Mouse (Mus musculus) CD4-positive helper T cell, adult 2 months (primary cell): ENCODE measurements at regions not wholly inside any gene's neighbourhood (a gene's known extent, or its start where the extent isn't known, plus 50 kb on each side); places are given as distances from the start of the nearest gene placed in this dataset.

Experiments
- DNase-seq: peaks from one replicate; pipeline ENCODE4 v3.0.0-alpha.2; 2012; ENCODE audit warnings: low read depth, missing footprints, low spot score

DNA sequence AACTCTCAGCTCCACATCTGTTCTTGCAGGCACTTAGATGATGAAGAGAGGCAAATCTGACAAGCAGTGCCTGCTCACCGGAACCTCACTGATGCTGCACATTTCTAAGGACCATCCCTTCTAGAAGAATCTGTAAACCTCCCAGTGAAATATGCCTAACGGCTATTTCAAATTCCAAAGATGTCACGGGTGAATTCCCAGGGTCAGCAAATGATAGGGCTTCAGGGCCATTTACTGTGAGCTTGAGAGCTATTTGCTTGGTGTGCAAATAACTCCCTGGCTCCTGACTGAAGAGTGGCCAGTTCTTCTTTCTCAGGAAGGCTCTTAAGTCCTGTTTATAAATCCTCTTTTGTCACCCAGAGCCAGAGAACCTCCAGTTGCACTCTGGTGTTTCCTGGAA, 135.3 kb downstream of the Tmx1 start:
- DNase-seq: no peak

DNA sequence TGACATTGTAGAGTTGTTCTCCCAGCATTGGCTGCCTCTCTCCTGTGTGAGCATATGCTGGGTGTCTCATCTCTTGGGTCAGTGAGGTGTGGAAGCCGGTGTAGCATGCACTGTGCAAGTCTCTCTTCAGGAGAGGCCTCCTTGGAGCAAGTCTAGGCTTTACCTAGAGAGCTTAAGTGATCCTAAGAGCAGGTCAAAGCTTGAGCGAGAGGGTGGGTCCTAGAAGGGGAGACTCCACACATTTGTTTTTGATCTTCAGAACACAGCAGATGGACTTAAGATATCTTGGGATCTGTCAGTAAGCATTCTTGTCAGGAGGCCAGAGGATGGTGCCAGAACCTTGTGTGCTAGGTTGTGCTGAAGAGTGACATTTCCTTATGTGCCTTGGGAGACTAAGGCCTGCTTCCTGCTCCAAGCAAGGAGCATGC, 136.4 kb downstream of the Tmx1 start:
- no peak for DNase-seq

DNA sequence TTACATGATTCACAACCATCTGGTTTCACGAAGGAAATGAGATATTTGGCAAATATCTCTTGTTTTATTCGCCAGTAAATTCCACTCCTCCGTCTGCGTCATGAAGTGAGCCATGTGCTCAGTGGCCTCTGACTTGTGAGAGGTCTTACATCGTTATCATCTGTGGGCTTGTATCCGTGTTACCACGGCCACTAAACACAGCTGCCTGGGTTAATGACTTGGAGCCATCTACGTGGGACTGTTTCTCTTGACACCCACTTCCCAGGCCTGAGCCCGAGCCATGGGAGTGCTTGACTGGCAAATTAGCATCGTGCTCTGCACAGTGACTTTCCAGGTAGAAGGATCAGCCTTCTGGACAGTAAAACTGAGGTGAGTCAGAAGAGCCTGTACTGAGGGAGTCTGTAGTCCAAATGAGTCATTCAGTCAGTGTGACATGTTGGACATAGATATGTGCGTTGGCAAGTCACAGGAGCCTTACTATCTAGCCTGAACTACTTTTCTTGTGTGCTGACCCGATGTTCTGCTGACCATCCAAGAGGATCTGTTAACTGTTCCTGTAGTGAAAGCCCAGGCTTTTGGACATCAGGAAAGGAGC, 137.7 kb downstream of the Tmx1 start:
- no peak for DNase-seq

DNA sequence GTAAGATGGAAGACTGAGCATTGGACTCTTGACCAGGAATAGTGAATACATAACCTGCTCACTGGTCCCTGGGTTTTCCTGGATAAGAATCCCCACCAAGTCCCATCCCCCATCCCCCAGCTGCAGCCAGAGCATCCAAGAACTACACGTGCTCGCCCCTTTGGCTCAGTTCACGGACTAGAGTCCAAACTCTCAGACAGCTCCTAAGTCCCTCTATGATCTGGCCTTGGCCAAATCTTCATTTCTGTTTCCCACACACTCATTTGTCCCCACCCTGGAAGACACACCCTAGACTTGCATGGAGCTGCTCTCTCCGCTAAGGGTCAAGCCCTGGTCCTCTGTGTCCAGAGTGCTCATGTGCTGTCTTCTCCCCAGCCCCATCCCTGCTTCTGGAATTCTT, 139.9 kb downstream of the Tmx1 start:
- DNase-seq: no peak

DNA sequence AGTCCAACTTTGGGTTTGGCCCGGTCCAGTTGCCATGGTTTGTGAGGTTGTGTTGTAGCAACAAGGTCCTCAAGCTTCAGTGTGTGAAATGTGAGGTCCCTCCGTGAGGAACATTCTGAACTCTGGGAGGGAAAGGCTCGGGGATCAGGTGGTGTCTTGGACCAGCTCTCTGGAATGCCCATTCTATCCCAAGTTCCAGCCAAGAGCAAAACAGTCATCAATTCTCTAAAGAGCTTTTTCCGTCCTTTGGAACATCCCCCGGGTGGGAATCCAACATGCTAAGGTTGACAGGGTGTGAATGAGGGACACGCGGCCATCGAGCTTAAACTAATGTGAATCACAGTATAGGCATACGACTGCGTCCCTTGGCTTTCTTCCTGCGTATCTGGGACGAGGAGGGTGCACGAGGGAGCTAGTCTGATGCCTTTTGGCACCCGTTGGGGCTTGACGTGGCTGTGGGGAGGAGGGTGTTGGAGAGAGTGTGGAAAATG, 145.4 kb downstream of the Tmx1 start:
- DNase-seq: no peak

DNA sequence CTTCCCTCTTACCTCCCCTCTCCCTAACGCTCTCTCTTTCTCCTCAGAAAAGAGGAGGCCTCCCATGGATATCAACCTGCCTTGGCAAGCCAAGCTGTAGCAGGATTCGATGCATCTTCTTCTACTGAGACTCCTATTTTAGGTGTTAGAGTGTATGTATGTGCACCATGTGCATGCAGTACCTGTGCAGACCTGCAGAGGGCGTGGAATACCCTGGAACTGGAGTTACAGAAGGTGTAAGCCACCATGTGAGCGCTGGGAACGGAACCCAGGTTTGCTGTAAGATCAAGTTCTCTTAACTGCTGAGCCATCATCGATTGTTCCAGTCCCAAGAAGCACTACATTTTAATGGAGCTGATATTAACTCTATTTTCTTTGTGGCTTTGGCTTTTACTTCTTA, 146.8 kb downstream of the Tmx1 start:
- no peak for DNase-seq

DNA sequence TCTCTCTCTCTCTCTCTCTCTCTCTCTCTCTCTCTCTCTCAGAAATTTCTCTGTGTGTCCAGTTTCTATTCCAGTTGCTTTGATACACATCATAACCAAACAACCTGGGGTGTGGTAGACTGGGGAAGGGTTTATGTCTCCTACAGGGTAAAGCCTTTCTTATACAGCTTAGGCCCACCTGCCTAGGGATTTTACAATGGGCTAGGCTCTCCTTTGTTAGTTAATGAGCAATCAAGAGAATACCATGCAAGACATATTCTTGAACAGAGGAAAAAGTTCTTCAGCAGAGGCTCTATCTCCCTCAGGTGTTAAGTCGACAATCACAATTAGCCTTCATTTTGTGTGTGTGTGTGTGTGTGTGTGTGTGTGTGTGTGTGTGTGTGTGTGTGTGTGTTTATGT, 151.0 kb downstream of the Tmx1 start:
- DNase-seq: no peak

DNA sequence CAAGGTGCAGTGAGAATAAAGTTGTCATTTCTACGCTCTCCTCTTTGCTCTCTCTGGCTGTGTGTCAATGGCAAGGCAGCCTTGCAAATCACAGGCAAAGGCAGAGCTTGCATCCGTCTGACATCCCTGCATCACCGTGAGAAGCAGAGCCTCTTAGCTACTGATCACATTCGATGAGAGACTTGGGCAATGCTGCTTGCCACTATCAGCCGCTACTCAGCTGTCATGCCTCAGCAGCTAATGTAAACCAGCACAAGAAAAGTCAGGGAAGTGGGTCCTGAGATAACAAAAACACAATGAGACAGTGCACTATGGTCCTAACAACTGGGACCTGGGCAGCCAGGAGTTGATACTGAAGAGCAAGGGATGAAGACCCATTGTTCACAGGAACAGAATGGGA, 155.8 kb downstream of the Tmx1 start:
- DNase-seq: no peak

DNA sequence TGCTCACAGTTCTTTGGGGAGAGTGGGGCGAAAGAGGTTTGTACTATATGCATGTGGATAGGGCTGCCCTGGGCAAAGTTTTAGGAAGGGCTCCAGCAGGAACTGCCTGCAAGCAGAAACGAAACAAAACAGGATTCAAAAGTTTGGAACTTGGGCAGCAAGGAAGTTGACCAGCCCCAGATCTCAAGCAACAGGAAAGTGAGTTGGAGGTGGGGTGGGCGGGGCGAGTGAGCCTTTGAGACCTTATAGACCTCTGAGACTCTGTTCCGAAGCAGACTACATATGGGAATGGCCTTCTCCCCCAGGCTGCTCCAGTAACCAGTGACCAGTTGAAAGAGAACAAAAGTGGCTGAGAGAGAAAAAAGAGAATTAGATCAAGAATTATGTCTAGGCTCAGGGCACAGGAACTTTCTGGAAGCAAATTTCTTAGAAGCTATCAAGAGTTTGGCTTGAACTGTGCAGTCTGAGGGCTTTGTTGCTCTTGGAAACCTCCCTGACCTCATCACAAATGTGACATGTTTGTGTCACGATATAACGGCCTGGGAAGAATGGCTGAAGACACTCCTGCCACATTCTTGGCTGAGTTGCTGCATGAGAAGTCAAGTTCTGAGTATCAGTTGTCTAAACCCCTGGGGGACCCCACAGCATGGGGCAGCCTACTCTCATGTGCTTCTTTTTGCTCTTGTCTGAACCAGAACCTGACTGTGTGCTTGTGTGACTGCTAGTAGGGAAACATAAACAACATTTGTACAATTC, 156.4 kb downstream of the Tmx1 start:
- DNase-seq: no peak

DNA sequence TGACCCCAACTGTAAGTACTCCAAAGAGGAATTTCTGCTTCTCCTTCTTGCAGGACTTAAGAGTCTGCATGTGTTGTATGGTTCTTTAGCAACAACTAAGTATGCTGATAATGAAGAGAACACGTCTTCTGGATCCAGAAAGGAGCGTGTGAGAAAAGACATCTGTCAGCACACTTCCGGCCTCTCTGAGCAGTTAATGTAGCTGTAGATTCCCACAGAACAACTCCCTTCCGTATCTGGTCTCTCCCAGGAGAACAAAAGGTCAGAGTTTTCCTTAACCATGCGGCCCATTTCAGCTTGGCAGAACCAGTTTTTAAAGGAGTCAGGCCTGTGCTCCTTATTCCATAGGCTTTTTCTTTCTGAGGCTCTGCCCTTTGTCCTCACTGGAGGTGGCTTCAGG, 159.0 kb downstream of the Tmx1 start:
- DNase-seq: no peak

DNA sequence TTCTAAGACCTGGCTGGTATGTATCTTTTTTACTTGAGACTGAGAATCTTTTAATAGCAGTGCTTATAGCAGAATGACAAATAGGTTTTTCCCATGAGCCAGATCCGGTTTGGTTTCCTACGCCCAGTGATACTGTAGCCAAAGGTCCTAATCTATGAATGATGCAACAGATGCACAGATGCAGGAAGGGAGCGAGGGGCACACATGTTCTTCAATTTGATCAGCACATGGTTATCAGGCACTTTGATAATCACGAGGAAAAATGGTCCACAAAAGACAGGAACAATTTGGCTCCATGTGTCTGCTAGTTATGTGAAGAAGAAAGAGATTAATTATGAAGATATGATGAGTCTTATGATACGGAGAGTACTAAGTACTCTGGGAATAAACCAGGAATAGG, 160.3 kb downstream of the Tmx1 start:
- no peak for DNase-seq

DNA sequence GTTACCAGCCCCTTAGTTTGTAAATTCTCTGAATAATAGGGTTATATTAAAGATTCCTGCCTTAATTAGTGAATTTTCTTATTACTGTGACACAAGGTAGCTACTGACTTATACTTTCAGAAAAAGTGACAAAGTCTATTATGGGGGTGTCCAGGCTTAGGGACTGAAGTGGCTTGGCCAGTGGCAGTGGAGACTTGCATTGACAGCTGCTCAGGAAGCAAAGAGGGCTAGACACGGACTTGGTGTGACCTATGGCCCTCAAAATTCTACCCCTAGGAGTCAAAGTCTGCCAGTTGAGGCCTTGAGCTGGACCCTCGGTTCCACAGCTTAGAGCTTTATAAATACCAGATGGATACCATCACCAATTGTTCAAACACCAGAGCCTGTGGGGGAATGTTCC, 161.2 kb downstream of the Tmx1 start:
- no peak for DNase-seq

DNA sequence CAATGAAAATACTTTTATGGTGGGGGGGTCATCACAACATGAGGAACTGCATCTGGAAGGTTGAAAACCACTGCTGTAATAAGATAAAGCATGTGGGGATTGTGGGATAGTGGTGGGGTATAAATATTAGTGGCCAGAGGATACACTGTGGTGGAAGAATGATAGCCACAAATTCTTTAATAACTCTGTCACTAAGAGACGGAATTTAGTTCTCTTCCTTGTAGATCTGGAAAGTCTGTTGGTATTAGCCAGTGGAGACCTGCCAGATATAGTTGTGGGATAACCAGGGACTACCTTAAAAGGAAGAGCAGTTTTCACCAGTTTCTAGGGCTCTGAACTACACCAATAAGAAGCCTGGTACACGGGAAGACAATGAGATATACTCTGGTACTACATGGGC, 161.8 kb downstream of the Tmx1 start:
- no peak for DNase-seq

DNA sequence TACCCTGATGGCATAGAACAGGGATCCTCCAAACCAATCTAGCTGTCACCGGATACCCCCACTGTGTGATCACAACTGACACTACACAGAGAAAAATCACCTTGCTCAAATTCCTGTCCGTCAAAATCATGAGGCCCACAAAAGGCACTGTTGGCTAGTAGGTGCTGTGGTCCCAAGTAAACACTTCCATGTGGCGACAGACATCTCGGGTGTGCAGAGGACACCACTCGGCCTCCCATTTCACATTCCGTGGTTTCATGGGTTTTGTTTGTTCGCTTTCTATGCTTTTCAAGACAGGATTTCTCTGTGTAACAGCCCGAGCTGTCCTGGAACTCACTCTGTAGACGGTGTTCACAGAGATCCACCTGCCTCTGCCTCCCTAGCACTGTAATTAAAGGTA, 162.2 kb downstream of the Tmx1 start:
- DNase-seq: no peak

DNA sequence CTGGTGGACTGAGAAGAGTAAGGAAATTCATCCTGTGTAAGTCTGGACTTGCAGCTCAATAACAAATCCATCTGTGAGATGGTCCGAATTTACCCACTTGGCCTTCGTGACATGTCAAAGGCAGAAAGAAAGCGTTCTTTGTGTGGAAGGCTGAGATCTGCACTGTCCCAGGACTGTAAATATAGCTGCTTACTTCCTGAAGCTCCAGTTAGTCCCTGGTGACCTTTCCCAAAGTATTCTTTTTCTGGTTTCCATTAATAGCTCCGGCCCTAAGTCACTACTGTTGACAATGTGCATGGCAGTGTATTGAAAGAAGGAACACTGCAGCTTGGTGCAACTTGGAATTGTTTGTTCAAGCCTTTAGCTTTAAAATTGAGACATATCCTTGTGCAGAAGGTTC, 163.2 kb downstream of the Tmx1 start:
- no peak for DNase-seq

DNA sequence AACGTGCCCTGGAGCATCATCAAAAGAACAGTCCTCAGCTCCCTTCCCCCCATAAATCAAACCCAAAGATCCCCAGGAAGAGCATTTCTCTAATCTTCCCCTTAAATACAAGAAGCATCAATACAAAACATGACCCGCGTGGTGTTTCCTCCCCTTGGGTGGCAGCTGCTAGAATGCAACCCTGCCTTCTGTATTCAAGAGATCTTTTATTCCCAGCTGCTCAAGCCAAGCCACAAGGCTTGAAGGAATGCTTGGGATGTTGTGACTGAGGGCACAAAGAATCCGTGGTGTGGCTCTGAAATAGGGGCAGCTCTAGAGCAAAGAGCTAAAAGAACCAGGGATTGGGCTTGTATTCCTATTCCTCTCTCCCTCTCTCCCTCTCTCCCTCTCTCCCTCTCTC, 163.6 kb downstream of the Tmx1 start:
- DNase-seq: no peak

DNA sequence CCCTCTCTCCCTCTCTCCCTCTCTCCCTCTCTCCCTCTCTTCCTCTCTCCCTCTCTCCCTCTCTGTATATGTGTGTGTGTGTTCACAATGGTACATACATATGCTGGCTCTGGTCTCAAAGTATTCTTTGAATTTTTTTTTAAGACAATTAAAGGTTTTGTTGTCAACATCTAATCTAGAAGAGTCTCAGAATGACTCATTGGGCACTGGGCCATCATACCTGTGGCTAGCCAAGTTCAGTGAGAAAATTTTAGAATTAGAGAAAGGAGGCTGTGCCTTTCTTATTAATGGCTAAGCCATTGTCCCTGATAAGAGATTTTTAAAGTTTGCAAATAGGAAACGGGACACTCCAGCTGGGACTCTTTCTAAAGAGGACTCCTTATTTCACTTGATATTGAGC, 164.1 kb downstream of the Tmx1 start:
- DNase-seq: no peak

DNA sequence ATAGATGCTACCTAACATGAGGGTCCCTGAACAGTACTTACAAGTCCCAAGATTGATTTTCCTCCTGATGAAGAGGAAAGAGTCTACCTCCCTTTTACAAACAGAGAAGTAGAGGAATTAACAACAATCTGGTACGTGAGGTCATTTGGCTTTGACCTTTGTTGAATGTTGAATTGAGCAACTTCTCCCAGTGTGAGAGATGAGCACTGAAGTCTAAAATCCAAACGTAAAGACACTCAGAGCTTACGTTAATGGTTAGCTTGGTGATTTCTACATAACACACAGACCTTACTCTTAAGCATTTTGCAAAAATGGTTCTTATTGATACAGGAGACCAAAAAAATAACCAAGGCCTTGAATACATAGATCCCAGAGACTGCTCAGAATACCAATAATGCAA, 165.1 kb downstream of the Tmx1 start:
- no peak for DNase-seq

DNA sequence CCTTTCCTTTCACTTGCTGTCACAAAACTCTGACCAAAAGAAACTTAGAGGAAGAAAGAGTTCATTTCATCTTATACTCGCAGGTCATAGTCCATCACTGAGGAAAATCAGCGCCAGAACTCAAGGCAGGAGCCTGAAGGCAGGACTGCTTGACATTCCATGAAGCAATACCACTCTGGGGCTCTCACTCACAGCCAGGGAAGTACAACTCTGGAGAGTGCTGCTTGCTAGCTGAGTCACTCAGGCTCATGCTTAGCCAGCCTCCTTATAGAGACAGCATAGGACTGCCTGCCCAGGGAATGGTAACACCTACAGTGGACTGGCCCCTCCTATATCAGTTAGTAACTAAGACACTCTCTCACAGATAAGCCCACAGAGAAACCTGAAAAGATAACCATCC, 166.5 kb downstream of the Tmx1 start:
- DNase-seq: no peak

DNA sequence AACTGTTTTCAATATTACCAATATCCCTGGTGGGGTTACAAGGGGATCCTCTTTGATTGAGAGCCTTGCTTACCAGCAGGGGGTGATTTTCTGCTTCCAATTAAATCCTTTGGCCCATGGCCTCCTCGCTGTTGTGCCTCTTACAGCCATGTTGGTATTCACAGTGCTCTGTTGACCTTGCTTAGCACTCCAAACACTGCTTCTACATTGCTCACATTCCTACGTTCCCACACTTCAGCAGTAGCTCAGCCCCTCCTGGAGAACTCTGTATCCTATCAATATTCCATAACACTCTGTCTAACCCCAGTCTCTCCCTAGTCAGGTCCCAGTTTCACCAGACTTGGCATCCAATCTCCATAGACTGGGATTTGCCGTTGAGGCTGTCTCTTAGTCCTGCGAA, 169.1 kb downstream of the Tmx1 start:
- DNase-seq: no peak

DNA sequence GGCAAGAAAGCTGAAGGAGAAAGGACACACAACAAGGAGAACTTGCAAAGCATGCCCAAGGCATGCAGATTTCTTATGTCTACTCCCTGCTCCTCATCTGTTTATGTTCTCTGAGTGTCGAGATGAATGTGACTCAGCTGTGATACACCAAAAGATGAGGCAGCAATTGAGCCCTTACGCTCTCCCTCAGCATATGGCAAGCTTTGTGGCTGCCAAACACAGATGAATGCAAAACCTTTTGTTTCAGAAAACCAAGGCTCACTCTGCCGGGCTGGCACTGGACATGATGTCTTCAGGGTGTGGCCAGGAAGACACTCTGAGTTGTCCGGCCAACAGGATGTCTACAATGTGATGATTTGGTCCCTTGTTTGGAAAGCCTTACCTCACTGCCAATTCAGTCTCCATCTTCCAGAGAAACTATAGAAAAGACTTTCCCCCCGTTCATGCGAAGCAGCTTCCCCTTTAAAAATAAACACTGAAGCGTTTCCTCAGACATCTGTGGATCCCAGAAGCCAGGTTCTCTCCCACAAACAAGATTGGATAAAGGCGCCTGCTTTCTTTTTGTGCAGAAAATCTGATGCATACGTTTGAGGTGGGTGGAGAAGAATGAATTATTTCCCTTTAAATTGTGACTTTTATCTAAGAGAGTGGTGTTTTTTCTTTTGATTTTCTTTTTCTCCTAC, 171.5 kb downstream of the Tmx1 start:
- no peak for DNase-seq

DNA sequence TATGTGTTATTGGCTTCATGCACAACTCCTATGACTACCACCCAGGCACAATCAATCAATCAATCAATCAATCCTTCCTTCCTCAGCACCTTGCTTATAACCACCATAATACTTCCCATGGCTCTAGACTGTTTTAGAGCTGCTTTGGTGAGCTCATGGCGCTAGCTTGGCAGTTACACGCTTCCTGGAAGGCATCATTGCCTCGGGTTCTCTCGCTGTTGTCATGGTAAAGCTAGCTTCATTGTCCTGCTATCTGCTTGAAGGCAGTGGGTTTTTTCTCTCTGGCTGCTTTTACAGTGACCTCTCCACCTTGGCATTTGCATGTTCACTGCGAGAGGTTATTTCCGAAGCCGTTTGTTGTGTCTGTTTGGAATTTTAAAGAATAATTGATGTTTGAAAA, 174.7 kb downstream of the Tmx1 start:
- DNase-seq: no peak
